Comparison of ENCODE assay signal across 15 mouse cellular contexts in genomic region chr10:83191476-83191875, GRCm38 (mm10).
"Had no signal": no experiment of that assay in that cellular context is flagged by ENCODE, and none has a peak within 500 bp of the region (broad histone marks: within the 10 kb centered on the region; RNA-seq: fewer than 3 reads in every experiment).

No protein-coding gene starts in this region.

- H3K9ac ChIP-seq: liver, embryonic 13.5 days; neural tube, embryonic 12.5 days; stomach, embryonic 15.5 days had no signal

- H3K27ac ChIP-seq: layer of hippocampus, adult 2 months; liver, embryonic 13.5 days; neural tube, embryonic 12.5 days; stomach, embryonic 15.5 days had no signal

- H3K9me3 ChIP-seq: liver, embryonic 13.5 days; neural tube, embryonic 12.5 days; stomach, embryonic 15.5 days had no signal

- H3K4me2 ChIP-seq: liver, embryonic 13.5 days; midbrain, embryonic 11.5 days; neural tube, embryonic 12.5 days; stomach, embryonic 15.5 days had no signal

- H3K4me3 ChIP-seq: layer of hippocampus, adult 2 months; liver, embryonic 13.5 days; neural tube, embryonic 12.5 days; stomach, embryonic 15.5 days had no signal

- H3K4me1 ChIP-seq: neural tube, embryonic 12.5 days had no signal

- H3K36me3 ChIP-seq: stomach, embryonic 15.5 days had no signal

- DNase-seq: layer of hippocampus, adult 9-11 months; liver, embryonic 13.5 days; lung, adult 2 months; lung, postnatal 14 days; lung, postnatal 4 days; midbrain, embryonic 14.5 days; right cerebral cortex, postnatal 25 days; spleen, adult 18-20 months; thymus, postnatal 25 days had no signal

- H3K27me3 ChIP-seq: liver, embryonic 13.5 days; neural tube, embryonic 12.5 days; stomach, embryonic 15.5 days had no signal

- ATAC-seq: inflammation-experienced regulatory T-cells, adult 6 months; intestine, embryonic 16.5 days had no signal
